Mouse (Mus musculus) midbrain, postnatal 0 days (tissue): ENCODE measurements around the gene Rfc1. TPM values are rescaled to one million over a fixed set of nuclear protein-coding genes. Genes with fewer than 3 reads are reported as not detected.

Experiments used
- ATAC-seq: fragments of 200-750 bp; cut with Nextera tagmentation; 2 replicates; pipeline ENCODE4 v1.8.0; 2017; ENCODE audit warnings: moderate number of reproducible peaks, mild to moderate bottlenecking, moderate TSS enrichment, moderate library complexity; ENCODE audit not compliant: low FRiP score
- DNase-seq: peaks from one replicate; pipeline ENCODE4 v3.0.0-alpha.2; 2015; ENCODE audit warnings: low spot score
- H3K27ac ChIP-seq: fragments of 300-500 bp; sonication (generic); 2 replicates; pipeline ENCODE4 v1.5.1; 2014; ENCODE audit warnings: low read depth, mild to moderate bottlenecking, low read length, mixed read lengths
- H3K27me3 ChIP-seq: fragments of 300-500 bp; sonication (generic); 2 replicates; pipeline ENCODE4 v1.6.1; 2014; ENCODE audit warnings: low read length, control low read depth, mixed read lengths; ENCODE audit not compliant: insufficient read depth
- H3K36me3 ChIP-seq: fragments of 300-500 bp; sonication (generic); 2 replicates; pipeline ENCODE4 v1.6.1; 2014; ENCODE audit warnings: low read length, control low read depth, mixed read lengths; ENCODE audit not compliant: insufficient read depth
- H3K4me1 ChIP-seq: fragments of 300-500 bp; sonication (generic); 2 replicates; pipeline ENCODE4 v1.6.1; 2014; ENCODE audit warnings: mild to moderate bottlenecking, control low read depth, antibody characterized with exemption, low read length, mixed read lengths; ENCODE audit not compliant: insufficient read depth
- H3K4me2 ChIP-seq: fragments of 300-500 bp; sonication (generic); 2 replicates; pipeline ENCODE4 v1.6.1; 2014; ENCODE audit warnings: low read depth, mild to moderate bottlenecking, low read length, mixed read lengths; ENCODE audit not compliant: poor library complexity, severe bottlenecking
- H3K4me3 ChIP-seq: fragments of 300-500 bp; sonication (generic); 2 replicates; pipeline ENCODE4 v1.5.1; 2014; ENCODE audit warnings: low read depth, mild to moderate bottlenecking, low read length, moderate library complexity
- H3K9ac ChIP-seq: fragments of 300-500 bp; sonication (generic); replicated peaks from 2 replicates; pipeline ENCODE4 v1.6.1; 2014; ENCODE audit warnings: mild to moderate bottlenecking, low read length, moderate library complexity, mixed read lengths; ENCODE audit not compliant: poor library complexity, severe bottlenecking
- H3K9me3 ChIP-seq: fragments of 300-500 bp; sonication (generic); 2 replicates; pipeline ENCODE4 v1.6.1; 2016; ENCODE audit warnings: low read length, control low read depth
- CTCF ChIP-seq: IDR thresholded peaks from 2 replicates; pipeline ENCODE4 v1.5.1; 2016; ENCODE audit warnings: antibody characterized with exemption, mild to moderate bottlenecking
- WGBS: fragments of 180-500 bp; shearing (Covaris S2); extraction: QIAGEN DNeasy Blood & Tissue Kit; methylation state at CpG from one replicate; pipeline ENCODE4 v1.1.7; 2014; 5-methylcytosine and 5-hydroxymethylcytosine counted together
- polyA plus RNA-seq: library from polyadenylated mRNA; unstranded; fragments of >200 nt; fragmentation: Nextera tagmentation; extraction: Ambion mirVana; gene quantifications from 2 replicates; pipeline ENCODE4 v1.2.1, GENCODE M21; 2015
- total RNA-seq: library from RNA; depleted of rRNA; stranded (reverse); fragments of >200 nt; gene quantifications from 2 replicates; pipeline ENCODE4 v1.2.3, GENCODE M21; 2014

Gene Rfc1
- total and polyA plus RNA-seq, 2 experiments from 2014 or later = 22.7 to 27.7 TPM

- no peak overlapping the region for H3K9ac ChIP-seq
- H3K36me3 ChIP-seq = peaks cover 18% of the 10 kb centered on the region; the same call in 1 of the 2 replicates
- H3K27me3 ChIP-seq = no peaks in the 10 kb centered on the region
- ATAC-seq (no peak), DNase-seq (no peak)
- H3K9me3 ChIP-seq = no peaks in the 10 kb centered on the region
- H3K4me2 ChIP-seq = no peak overlapping the region
- peak; percentile 45 for TF ChIP-seq CTCF
- 98% methylated on average over 3 of the region's 3 CpGs for WGBS
- H3K4me1 ChIP-seq = no peaks in the 10 kb centered on the region
- H3K27ac ChIP-seq = no peak overlapping the region
- H3K4me3 ChIP-seq = no peak overlapping the region
Observed at GRCm38 (mm10) chr5:65284171-65284570, 51.3 kb downstream of the Rfc1 start.

- Histone ChIP-seq H3K9ac (no peak overlapping the region), H3K27ac (no peak overlapping the region), H3K36me3 (peaks cover 18% of the 10 kb centered on the region; the same call in 1 of the 2 replicates), H3K27me3 (no peaks in the 10 kb centered on the region), H3K4me1 (no peaks in the 10 kb centered on the region), H3K4me3 (no peak overlapping the region), H3K9me3 (no peaks in the 10 kb centered on the region), H3K4me2 (no peak overlapping the region)
- 88% methylated on average over 3 of the region's 3 CpGs for WGBS
- no peak for TF ChIP-seq CTCF
- no peak for ATAC-seq
- peak; percentile 68 for DNase-seq
Observed at GRCm38 (mm10) chr5:65281216-65281615, 54.3 kb downstream of the Rfc1 start.

GRCm38 (mm10) chr5:65279133-65279651, 56.3 kb downstream of the Rfc1 start:
- ATAC-seq (peak; percentile 65; the same call in 1 of the 2 replicates), DNase-seq (peak; percentile 86)
- 78% methylated on average over 6 of the region's 6 CpGs for WGBS
- no peaks in the 10 kb centered on the region for H3K27me3 ChIP-seq
- H3K27ac ChIP-seq = no peak overlapping the region
- no peak overlapping the region for H3K4me3 ChIP-seq
- no peak overlapping the region for H3K4me2 ChIP-seq
- no peaks in the 10 kb centered on the region for H3K4me1 ChIP-seq
- no peak overlapping the region for H3K9ac ChIP-seq
- peaks cover 19% of the 10 kb centered on the region; the same call in 1 of the 2 replicates for H3K36me3 ChIP-seq
- TF ChIP-seq CTCF = no peak
- no peaks in the 10 kb centered on the region for H3K9me3 ChIP-seq

- H3K27me3 ChIP-seq = no peaks in the 10 kb centered on the region
- ATAC-seq (no peak), DNase-seq (peak; percentile 44)
- no peak overlapping the region for H3K4me3 ChIP-seq
- H3K9me3 ChIP-seq = no peaks in the 10 kb centered on the region
- TF ChIP-seq CTCF = no peak
- H3K4me1 ChIP-seq = no peaks in the 10 kb centered on the region
- no peak overlapping the region for H3K27ac ChIP-seq
- no peak overlapping the region for H3K4me2 ChIP-seq
- WGBS = 87% methylated on average over 3 of the region's 3 CpGs
- H3K9ac ChIP-seq = no peak overlapping the region
- peaks cover 24% of the 10 kb centered on the region for H3K36me3 ChIP-seq
Observed at GRCm38 (mm10) chr5:65273966-65274365, 61.5 kb downstream of the Rfc1 start.

DNA sequence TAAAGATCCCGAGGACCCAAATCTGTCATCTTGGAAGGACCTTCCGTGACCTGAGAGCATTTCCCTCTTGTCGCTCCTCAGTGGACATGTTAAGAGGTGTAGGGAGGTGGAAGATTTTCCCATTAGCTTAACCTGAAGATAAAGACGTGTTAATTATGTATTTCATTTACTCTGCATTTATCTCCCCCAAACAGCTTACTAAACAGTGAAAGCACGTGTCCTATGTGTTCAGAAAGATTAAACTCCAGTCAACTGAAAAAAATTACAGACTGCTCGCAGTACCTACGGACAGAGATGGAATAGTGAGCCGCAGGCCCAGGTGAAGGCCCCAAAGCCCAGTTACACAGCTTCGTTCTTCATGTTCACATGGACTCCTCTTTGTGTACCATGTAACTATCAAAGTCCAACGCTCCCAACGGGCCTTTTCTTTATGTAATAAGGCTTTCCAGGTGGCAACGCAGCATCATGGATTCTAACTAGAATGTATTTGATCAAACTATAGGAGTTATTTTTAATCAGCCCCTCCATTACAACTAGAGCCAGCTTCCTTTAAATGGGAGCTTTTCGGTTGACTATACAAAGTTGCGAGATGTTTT, 77.5 kb downstream of the Rfc1 start:
- WGBS = 88% methylated on average over 14 of the region's 14 CpGs
- H3K27ac ChIP-seq = no peak overlapping the region
- H3K4me2 ChIP-seq = no peak overlapping the region
- H3K9ac ChIP-seq = no peak overlapping the region
- no peaks in the 10 kb centered on the region for H3K27me3 ChIP-seq
- no peak for DNase-seq
- H3K36me3 ChIP-seq = peaks cover 27% of the 10 kb centered on the region
- no peak overlapping the region for H3K4me3 ChIP-seq
- H3K9me3 ChIP-seq = no peaks in the 10 kb centered on the region
- no peaks in the 10 kb centered on the region for H3K4me1 ChIP-seq
- no peak for ATAC-seq
- TF ChIP-seq CTCF = no peak

GRCm38 (mm10) chr5:65250185-65250855, 85.2 kb downstream of the Rfc1 start:
- Histone ChIP-seq H3K4me1 (no peaks in the 10 kb centered on the region), H3K4me2 (no peak overlapping the region), H3K4me3 (no peak overlapping the region), H3K36me3 (0 out of 2 replicates have a peak, but pooled peaks cover 20% of the 10 kb centered on the region), H3K27me3 (no peaks in the 10 kb centered on the region), H3K9me3 (no peaks in the 10 kb centered on the region), H3K9ac (no peak overlapping the region), H3K27ac (no peak overlapping the region)
- ATAC-seq = no peak
- no peak for DNase-seq
- WGBS = 66% methylated on average over 7 of the region's 7 CpGs
- no peak for TF ChIP-seq CTCF
